Mouse (Mus musculus): Measurements from ENCODE around the gene Trim44.

Trim44 gene

GRCm38 (mm10) chr2:102277946-102278345, 129.7 kb downstream of the Trim44 start:
- DNase-seq = no peak

GRCm38 (mm10) chr2:102273280-102273679, 134.3 kb downstream of the Trim44 start:
- DNase-seq = no peak

DNA sequence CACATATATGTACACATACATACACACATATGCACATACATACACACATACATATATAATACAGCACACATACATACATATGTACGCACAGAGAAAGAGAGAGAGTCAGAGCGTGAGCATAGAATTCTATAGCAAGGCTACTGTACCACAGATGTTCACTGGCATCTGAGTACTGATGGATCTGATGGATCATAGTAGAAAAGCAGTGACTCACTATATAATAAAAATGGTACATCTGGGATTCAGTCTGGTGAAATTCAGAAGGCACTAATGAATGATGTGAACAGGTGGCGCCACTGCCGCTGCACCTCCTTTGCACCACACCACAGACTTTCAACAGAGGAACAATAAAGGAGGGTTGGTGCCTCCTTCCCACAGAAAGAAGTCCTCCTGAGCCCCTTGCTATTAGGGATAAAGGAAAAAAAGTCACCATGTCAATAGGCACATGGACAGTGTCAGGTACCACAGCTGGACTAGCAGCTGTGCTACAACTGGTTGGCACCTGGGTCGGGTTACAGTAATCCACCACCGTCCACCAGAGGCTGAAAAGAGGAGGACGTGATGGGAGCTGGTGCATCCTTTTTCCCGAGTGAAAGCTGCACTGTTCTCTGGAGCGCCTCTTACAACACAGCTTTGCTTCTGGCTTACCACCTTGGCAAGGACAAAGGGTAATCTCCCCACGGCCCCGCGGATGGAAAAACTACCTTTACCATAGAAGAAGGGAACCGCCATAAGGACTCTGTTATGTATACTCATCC, 139.9 kb downstream of the Trim44 start:
- DNase-seq = no peak

DNA sequence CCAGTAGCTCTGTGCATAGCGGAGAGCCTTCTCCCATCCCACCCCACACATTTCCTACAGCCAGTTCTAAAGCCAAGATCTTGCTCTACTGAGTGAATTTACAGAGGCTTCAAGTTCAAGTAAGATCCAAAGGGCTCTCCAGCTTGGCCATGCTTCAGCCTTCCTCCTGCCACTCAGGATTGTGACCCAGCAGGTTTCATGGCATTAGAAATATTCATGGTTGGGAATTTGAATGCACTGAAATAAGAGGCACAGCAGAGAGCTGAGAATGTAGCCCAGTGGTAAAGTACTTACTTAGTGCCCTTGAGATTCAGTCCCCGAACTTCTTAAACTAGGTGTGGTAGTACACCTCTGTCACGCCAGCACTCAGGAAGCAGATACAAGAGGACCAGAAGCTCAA, 140.7 kb downstream of the Trim44 start:
- DNase-seq = no peak

GRCm38 (mm10) chr2:102259139-102259538, 148.5 kb downstream of the Trim44 start:
- DNase-seq = peak; percentile 86

DNA sequence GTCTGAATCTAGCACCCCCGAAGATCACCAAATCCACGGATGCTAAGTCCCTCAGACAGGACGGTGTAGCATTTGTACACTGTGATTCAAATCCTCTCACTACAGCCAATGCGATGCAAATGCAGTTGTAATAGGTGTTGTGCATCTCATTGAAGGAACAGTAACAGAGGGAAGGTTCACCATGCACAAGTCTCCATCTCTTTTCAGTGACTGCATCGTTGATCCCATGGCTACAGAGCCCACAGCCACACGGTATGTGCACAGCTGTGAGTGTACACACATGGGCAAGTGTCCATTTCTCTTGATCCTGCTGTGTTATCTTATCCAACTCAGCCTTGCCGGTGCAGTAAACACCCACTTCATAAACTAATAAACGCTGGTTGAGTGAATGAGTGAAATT, 148.9 kb downstream of the Trim44 start:
- DNase-seq = no peak

DNA sequence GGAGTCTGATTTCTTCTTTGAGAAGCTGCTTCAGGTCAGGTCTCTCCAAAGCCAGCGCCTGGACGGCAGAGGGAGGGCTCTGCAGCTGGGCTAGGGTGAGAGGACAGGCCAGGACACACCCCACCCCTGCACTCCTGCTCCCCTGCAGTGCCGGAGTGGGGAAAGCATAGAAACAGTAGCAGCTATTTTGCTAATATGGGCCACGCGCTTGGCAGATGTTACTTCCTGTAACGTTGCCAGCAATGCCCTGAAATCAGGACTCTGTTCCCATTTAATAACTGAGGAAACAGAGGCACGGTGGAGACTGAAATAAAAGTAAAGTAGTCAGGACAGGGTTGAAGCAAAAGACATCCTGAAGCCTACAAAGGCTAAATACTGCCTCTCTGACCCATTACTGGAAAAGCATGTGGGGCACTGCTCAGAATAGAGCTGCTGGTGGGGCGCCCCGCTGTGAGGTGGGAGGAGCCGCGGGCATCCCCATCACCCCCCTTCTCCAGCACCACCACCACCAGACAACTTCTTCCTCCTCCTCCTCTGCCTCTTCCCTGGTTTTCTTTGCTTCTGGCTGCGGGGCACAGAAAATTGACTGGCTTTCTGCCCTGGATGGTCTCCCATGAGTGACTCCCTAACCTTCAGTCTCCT, 149.5 kb downstream of the Trim44 start:
- peak; percentile 55 for DNase-seq

DNA sequence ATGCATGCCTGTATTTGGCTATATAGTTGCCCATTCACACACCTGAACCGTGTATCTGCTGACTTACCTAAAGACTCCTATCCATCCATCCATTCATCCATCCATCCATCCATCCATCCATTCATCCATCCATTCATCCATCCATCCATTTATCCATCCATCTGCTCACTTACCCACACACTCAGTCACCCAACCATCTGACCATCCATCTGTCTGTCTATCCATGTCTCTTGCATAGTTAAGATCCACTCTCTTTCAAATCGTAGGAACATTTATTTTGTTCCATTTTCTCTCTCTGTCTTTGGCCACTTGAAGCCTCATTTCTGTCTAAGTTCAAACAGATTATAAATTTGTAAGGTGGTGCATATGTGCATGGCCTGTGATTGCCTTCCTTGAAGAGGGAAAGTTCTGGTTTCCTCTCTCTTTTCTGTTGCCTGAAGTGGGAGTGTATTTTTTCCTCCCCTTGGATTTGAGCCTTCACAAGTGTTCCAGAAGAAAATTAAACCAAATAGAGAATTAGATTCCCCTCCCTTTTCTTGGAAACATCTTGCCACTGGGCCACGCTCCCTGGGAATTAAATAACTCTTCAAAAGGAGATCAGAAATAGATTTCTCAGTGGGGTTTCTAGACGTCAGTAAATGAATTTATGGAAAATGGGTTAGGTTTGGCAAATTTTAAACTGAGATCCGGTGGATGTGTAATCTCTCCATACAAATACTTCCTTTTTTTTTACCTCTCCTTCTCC, 150.9 kb downstream of the Trim44 start:
- DNase-seq = no peak

- DNase-seq = no peak
Measured at GRCm38 (mm10) chr2:102256100-102256499, 151.5 kb downstream of the Trim44 start.

DNA sequence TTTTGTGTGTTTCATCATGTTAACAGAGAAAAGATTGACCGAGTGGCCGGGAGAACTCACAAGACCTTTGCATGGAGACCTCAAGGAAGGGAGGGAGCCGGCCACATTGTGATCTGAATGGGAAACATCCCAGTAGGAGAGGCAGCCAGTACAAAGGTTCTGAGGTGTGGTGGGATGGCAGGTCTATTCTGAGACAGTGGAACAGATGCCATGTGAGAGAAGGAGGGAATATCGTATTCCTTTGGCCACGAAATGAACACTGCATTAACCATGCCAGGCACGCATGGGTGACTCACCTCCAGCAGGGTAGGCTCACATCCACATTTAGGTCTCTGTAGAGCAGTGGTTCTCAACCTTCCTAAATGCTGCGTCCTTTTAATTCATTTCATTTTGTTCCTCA, 154.4 kb downstream of the Trim44 start:
- DNase-seq = no peak

DNA sequence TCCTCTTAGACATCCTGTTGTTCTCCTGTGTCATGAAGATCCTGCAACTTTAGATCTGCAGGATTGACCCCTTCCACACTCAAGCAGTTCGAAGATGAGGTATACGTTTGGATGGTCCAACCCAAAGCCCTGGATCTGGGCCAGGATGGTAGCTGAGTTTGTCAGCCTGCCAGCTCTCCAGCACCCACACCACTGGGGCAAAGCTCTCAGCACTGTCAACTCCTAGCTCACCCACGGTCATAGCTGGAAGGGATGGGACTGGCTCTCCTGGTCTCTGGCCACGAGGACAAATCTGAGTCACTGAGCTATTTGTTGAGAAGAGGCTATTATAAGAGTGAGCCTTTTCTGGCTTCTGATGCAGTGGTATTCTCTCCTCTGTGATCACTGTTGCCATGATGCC, 155.0 kb downstream of the Trim44 start:
- no peak for DNase-seq

Data from thymus, postnatal 25 days (tissue).